Mouse (Mus musculus): ENCODE measurements around the gene Nlrc5. TPM values are rescaled to one million over a fixed set of nuclear protein-coding genes. Genes with fewer than 3 reads are reported as not detected.

Gene Nlrc5
- total RNA-seq, 1 experiment from 2014 or later: 2.0 TPM

GRCm38 (mm10) chr8:94568098-94568497 lies 133.9 kb downstream of the Nlrc5 start:
- no peak for DNase-seq

GRCm38 (mm10) chr8:94569419-94569818 lies 135.3 kb downstream of the Nlrc5 start:
- DNase-seq: no peak

GRCm38 (mm10) chr8:94571896-94572295 lies 137.7 kb downstream of the Nlrc5 start:
- DNase-seq: no peak

GRCm38 (mm10) chr8:94574159-94574907 lies 140.2 kb downstream of the Nlrc5 start:
- DNase-seq: no peak

- no peak for DNase-seq
Observed at GRCm38 (mm10) chr8:94575148-94575547, 141.0 kb downstream of the Nlrc5 start.

Small RNA genes lying within 50 kb of the gene (microRNA-seq; reads per million reads assigned to microRNA genes)
- 0 reads per million in 2 experiments for gene Mir7072

Other genes with a start within 250 kb of the Nlrc5 start
- 17.1 and 20.2 TPM in 2 replicates for gene Nup93, start 219.8 kb upstream of the Nlrc5 start, total RNA-seq (2021)
- 0.11 and 0.19 TPM in 2 replicates for gene Slc12a3, start 105.2 kb upstream of the Nlrc5 start, total RNA-seq (2021)
- gene Herpud1, start 47.9 kb upstream of the Nlrc5 start, total RNA-seq (2021): 112 and 114 TPM in 2 replicates
- 13.5 and 19.1 TPM in 2 replicates for gene Cpne2, start 98.6 kb downstream of the Nlrc5 start, total RNA-seq (2021)
- 20.5 and 21.7 TPM in 2 replicates for gene Rspry1, start 167.6 kb downstream of the Nlrc5 start, total RNA-seq (2021)
- gene Fam192a, start 167.6 kb downstream of the Nlrc5 start, total RNA-seq (2021): 42.3 and 45.9 TPM in 2 replicates
- 60.1 and 71.0 TPM in 2 replicates for gene Arl2bp, start 232.2 kb downstream of the Nlrc5 start, total RNA-seq (2021)